Mouse (Mus musculus) spleen, adult 2 months (tissue): ENCODE results near the gene Ttll8. TPM values are rescaled to one million over a fixed set of nuclear protein-coding genes. Genes with fewer than 3 reads are reported as not detected.

Experiments used
- DNase-seq, 2 experiments: peaks; one replicate each; pipeline versions ENCODE4 v3.0.0 to v3.0.0-alpha.2; 2012 to 2021; ENCODE audit warnings: low spot score in 2 of 2, low read depth in 1 of 2
- H3K27ac ChIP-seq: fragments of 200-500 bp; 2 replicates; pipeline ENCODE4 v1.5.1; 2012; ENCODE audit warnings: low read length, inconsistent platforms; ENCODE audit not compliant: insufficient read depth
- H3K27me3 ChIP-seq: fragments of 200-500 bp; 2 replicates; pipeline ENCODE4 v1.6.1; 2012; ENCODE audit warnings: mild to moderate bottlenecking, moderate library complexity, low read length, inconsistent platforms; ENCODE audit not compliant: control insufficient read depth, insufficient read depth
- H3K36me3 ChIP-seq: fragments of 200-500 bp; 2 replicates; pipeline ENCODE4 v1.6.1; 2012; ENCODE audit warnings: mild to moderate bottlenecking, low read length, inconsistent platforms; ENCODE audit not compliant: control insufficient read depth, insufficient read depth
- H3K4me1 ChIP-seq: fragments of 200-500 bp; 2 replicates; pipeline ENCODE4 v1.6.1; 2011; ENCODE audit warnings: inconsistent platforms; ENCODE audit not compliant: control insufficient read depth, insufficient read depth, insufficient read length
- H3K4me3 ChIP-seq: fragments of 200-500 bp; 2 replicates; pipeline ENCODE4 v1.5.1; 2011; ENCODE audit warnings: mild to moderate bottlenecking, inconsistent platforms; ENCODE audit not compliant: insufficient read depth, insufficient read length; ENCODE audit errors: extremely low read depth
- CTCF ChIP-seq: fragments of 200-500 bp; IDR thresholded peaks from 2 replicates; pipeline ENCODE4 v1.5.1; 2011; ENCODE audit warnings: mild to moderate bottlenecking, inconsistent platforms; ENCODE audit not compliant: insufficient read depth, insufficient read length, insufficient replicate concordance; ENCODE audit errors: extremely low read depth
- POLR2A ChIP-seq: fragments of 200-500 bp; IDR thresholded peaks from 2 replicates; pipeline ENCODE4 v1.6.1; 2011; ENCODE audit warnings: low read depth, low read length, inconsistent platforms
- WGBS: fragments of 180-500 bp; shearing (Covaris S2); methylation state at CpG from one replicate; pipeline ENCODE4 v1.1.7; 2018; 5-methylcytosine and 5-hydroxymethylcytosine counted together
- polyA plus RNA-seq: library from polyadenylated mRNA; depleted of rRNA; stranded (reverse); fragments of >200 nt; gene quantifications from 2 replicates; pipeline ENCODE4 v1.2.3, GENCODE M21; 2012

Gene Ttll8
- polyA plus RNA-seq, 1 experiment, result not detected

GRCm38 (mm10) chr15:88979138-88979446 lies 24.9 kb upstream of the Ttll8 start:
- Histone ChIP-seq H3K36me3 (no peaks in the 10 kb centered on the region), H3K27me3 (no peaks in the 10 kb centered on the region), H3K4me3 (no peak overlapping the region), H3K4me1 (no peaks in the 10 kb centered on the region), H3K27ac (no peak overlapping the region)
- 74% methylated on average over 3 of the region's 3 CpGs for WGBS
- TF ChIP-seq CTCF (no peak), POLR2A (no peak)
- DNase-seq, result no peak

- no peaks in the 10 kb centered on the region for H3K4me1 ChIP-seq
- no peaks in the 10 kb centered on the region for H3K36me3 ChIP-seq
- TF ChIP-seq POLR2A, result no peak
- TF ChIP-seq CTCF, result no peak
- DNase-seq, result no peak
- no peak within 1 kb of the TSS for H3K27ac ChIP-seq
- 85% methylated on average over 10 of the region's 10 CpGs for WGBS
- no peaks in the 10 kb centered on the region for H3K27me3 ChIP-seq
- no peak within 1 kb of the TSS for H3K4me3 ChIP-seq
Observed at GRCm38 (mm10) chr15:88978281-88979137, 24.3 kb upstream of the Ttll8 start, which contains the start of gene Mlc1. TSS of gene Mlc1 (minus strand) at chr15:88979007.

GRCm38 (mm10) chr15:88972300-88972699 lies 18.1 kb upstream of the Ttll8 start:
- Histone ChIP-seq H3K4me1 (no peaks in the 10 kb centered on the region), H3K4me3 (no peak overlapping the region), H3K27ac (no peak overlapping the region), H3K27me3 (no peaks in the 10 kb centered on the region), H3K36me3 (no peaks in the 10 kb centered on the region)
- 85% methylated on average over 4 of the region's 4 CpGs for WGBS
- no peak for DNase-seq
- TF ChIP-seq CTCF, result no peak
- no peak for TF ChIP-seq POLR2A

- Histone ChIP-seq H3K27me3 (no peaks in the 10 kb centered on the region), H3K36me3 (no peaks in the 10 kb centered on the region), H3K27ac (no peak overlapping the region), H3K4me3 (no peak overlapping the region), H3K4me1 (no peaks in the 10 kb centered on the region)
- DNase-seq, result no peak
- TF ChIP-seq POLR2A (no peak), CTCF (no peak)
- 84% methylated on average over 2 of the region's 2 CpGs for WGBS
Observed at GRCm38 (mm10) chr15:88964070-88964578, 9.9 kb upstream of the Ttll8 start.

GRCm38 (mm10) chr15:88957522-88957921 lies 3.3 kb upstream of the Ttll8 start:
- WGBS, result 78% methylated on average over 4 of the region's 4 CpGs
- Histone ChIP-seq H3K27me3 (peaks cover 6% of the 10 kb centered on the region), H3K27ac (no peak overlapping the region), H3K36me3 (no peaks in the 10 kb centered on the region), H3K4me3 (no peak overlapping the region), H3K4me1 (no peaks in the 10 kb centered on the region; the same call in 1 of the 2 replicates)
- TF ChIP-seq POLR2A (no peak), CTCF (no peak)
- DNase-seq, result no peak

- H3K4me3 ChIP-seq, result no peak overlapping the region
- 85% methylated on average over 6 of the region's 6 CpGs for WGBS
- no peak for TF ChIP-seq POLR2A
- no peak for TF ChIP-seq CTCF
- H3K4me1 ChIP-seq, result no peaks in the 10 kb centered on the region; the same call in 1 of the 2 replicates
- peaks cover 6% of the 10 kb centered on the region for H3K27me3 ChIP-seq
- H3K27ac ChIP-seq, result no peak overlapping the region
- no peaks in the 10 kb centered on the region for H3K36me3 ChIP-seq
- no peak for DNase-seq
Observed at GRCm38 (mm10) chr15:88955342-88955741, 1.1 kb upstream of the Ttll8 start.

GRCm38 (mm10) chr15:88951246-88951645 lies 3.0 kb downstream of the Ttll8 start:
- WGBS, result 88% methylated on average over 4 of the region's 4 CpGs
- no peaks in the 10 kb centered on the region for H3K36me3 ChIP-seq

More at GRCm38 (mm10) chr15:88951246-88951645, 3.0 kb downstream of the Ttll8 start:
- Histone ChIP-seq H3K27ac (no peak overlapping the region), H3K4me1 (no peaks in the 10 kb centered on the region; the same call in 1 of the 2 replicates), H3K4me3 (no peak overlapping the region), H3K27me3 (peaks cover 6% of the 10 kb centered on the region)
- DNase-seq, result no peak
- TF ChIP-seq POLR2A, result no peak
- no peak for TF ChIP-seq CTCF
